Mouse (Mus musculus) adrenal gland, adult 2 months (tissue): ENCODE data around the gene Ube2o. TPM values are rescaled to one million over a fixed set of nuclear protein-coding genes. Genes with fewer than 3 reads are reported as not detected.
A peak's percentile ranks its signal among the peaks of the same experiment; 100 is the strongest.
"Not testable (repeated sequence)": the region's sequence is repeated elsewhere in the genome, so short reads cannot be mapped to it uniquely, and the experiment has no call there.

Source experiments
- DNase-seq: peaks from one replicate; pipeline ENCODE4 v3.0.0; 2021
- polyA plus RNA-seq: library from polyadenylated mRNA; depleted of rRNA; stranded (reverse); fragments of >200 nt; gene quantifications from 2 replicates; pipeline ENCODE4 v1.2.3, GENCODE M21; 2012
- total RNA-seq, 2 experiments: library from RNA; stranded (reverse); gene quantifications; 2 replicates each; pipeline ENCODE4 v1.2.3; 2021

Gene Ube2o
- total and polyA plus RNA-seq, 3 experiments = 24.6 to 26.7 (median 24.9) TPM

GRCm38 (mm10) chr11:116513531-116514038, 67.7 kb downstream of the Ube2o start:
- no peak for DNase-seq

- no peak for DNase-seq
These were observed 68.3 kb downstream of the Ube2o start for GRCm38 (mm10) chr11:116512987-116513386.

GRCm38 (mm10) chr11:116512154-116512553, 69.1 kb downstream of the Ube2o start:
- no peak for DNase-seq

- DNase-seq = no peak
These were observed 69.9 kb downstream of the Ube2o start for GRCm38 (mm10) chr11:116511301-116511868.

- DNase-seq = no peak
These were observed 72.6 kb downstream of the Ube2o start for GRCm38 (mm10) chr11:116508689-116509088.

- DNase-seq = no peak
These were observed 74.9 kb downstream of the Ube2o start for GRCm38 (mm10) chr11:116506151-116506875.

GRCm38 (mm10) chr11:116505573-116505972, 75.7 kb downstream of the Ube2o start:
- no peak for DNase-seq

- no peak for DNase-seq
These were observed 76.7 kb downstream of the Ube2o start for GRCm38 (mm10) chr11:116504516-116504915.

- peak; percentile 28 for DNase-seq
These were observed 80.1 kb downstream of the Ube2o start for GRCm38 (mm10) chr11:116501005-116501746.

- no peak for DNase-seq
These were observed 82.2 kb downstream of the Ube2o start for GRCm38 (mm10) chr11:116499018-116499417.

- DNase-seq = no peak
These were observed 82.7 kb downstream of the Ube2o start for GRCm38 (mm10) chr11:116498596-116498995.

- no peak for DNase-seq
These were observed 83.9 kb downstream of the Ube2o start for GRCm38 (mm10) chr11:116497313-116497712.

GRCm38 (mm10) chr11:116494474-116495174, 86.6 kb downstream of the Ube2o start:
- peak; percentile 44 for DNase-seq

- DNase-seq = peak; percentile 63
These were observed 87.4 kb downstream of the Ube2o start, which contains the start of gene Prpsap1 for GRCm38 (mm10) chr11:116493795-116494252. Gene Prpsap1, minus strand, starts transcription at chr11:116494202.

GRCm38 (mm10) chr11:116493191-116493590, 88.1 kb downstream of the Ube2o start:
- DNase-seq = no peak

GRCm38 (mm10) chr11:116492507-116492906, 88.7 kb downstream of the Ube2o start:
- DNase-seq = not testable (repeated sequence)

GRCm38 (mm10) chr11:116491338-116491737, 89.9 kb downstream of the Ube2o start:
- DNase-seq = no peak

- peak; percentile 93 for DNase-seq
These were observed 90.8 kb downstream of the Ube2o start for GRCm38 (mm10) chr11:116490232-116491107.

GRCm38 (mm10) chr11:116489771-116490231, 91.4 kb downstream of the Ube2o start:
- DNase-seq = no peak

GRCm38 (mm10) chr11:116488693-116489375, 92.4 kb downstream of the Ube2o start:
- DNase-seq = no peak
